Mouse (Mus musculus): ENCODE results near the gene Itih4. TPM values are rescaled to one million over a fixed set of nuclear protein-coding genes. Genes with fewer than 3 reads are reported as not detected.

Gene Itih4
- not detected in 2 replicates for polyA plus RNA-seq (2014; fragmentation: Nextera tagmentation; extraction: Ambion mirVana)

- H3K4me2 ChIP-seq (ENCODE audit: low read depth, low read length) = no peak within 1 kb of the TSS
- H3K4me1 ChIP-seq (ENCODE audit: control insufficient read depth, insufficient read depth, low read length) = no peaks in the 10 kb centered on the region
- no peaks in the 10 kb centered on the region for H3K27me3 ChIP-seq (ENCODE audit: control insufficient read depth, insufficient read depth, low read length)
- H3K9me3 ChIP-seq (replicated peaks; ENCODE audit: control insufficient read depth, low read length) = no peaks in the 10 kb centered on the region
- no peaks in the 10 kb centered on the region for H3K36me3 ChIP-seq (replicated peaks; ENCODE audit: control insufficient read depth, insufficient read depth, low read depth, low read length)
- no peak for ATAC-seq (replicated peaks; ENCODE audit: insufficient number of reproducible peaks, low FRiP score, low TSS enrichment, low read depth)
- no peak within 1 kb of the TSS for H3K27ac ChIP-seq (replicated peaks; ENCODE audit: low read depth, low read length)
- WGBS = 85% methylated on average over 3 of the region's 3 CpGs
- no peak within 1 kb of the TSS for H3K4me3 ChIP-seq (ENCODE audit: low read depth, low read length)
- no peak for DNase-seq (ENCODE audit: low spot score)
- H3K9ac ChIP-seq (replicated peaks; ENCODE audit: low read length) = no peak within 1 kb of the TSS
Measured at GRCm38 (mm10) chr14:30886204-30886603, at the start of gene Itih4. Gene Itih4 (plus strand): TSS chr14:30886476.

DNA sequence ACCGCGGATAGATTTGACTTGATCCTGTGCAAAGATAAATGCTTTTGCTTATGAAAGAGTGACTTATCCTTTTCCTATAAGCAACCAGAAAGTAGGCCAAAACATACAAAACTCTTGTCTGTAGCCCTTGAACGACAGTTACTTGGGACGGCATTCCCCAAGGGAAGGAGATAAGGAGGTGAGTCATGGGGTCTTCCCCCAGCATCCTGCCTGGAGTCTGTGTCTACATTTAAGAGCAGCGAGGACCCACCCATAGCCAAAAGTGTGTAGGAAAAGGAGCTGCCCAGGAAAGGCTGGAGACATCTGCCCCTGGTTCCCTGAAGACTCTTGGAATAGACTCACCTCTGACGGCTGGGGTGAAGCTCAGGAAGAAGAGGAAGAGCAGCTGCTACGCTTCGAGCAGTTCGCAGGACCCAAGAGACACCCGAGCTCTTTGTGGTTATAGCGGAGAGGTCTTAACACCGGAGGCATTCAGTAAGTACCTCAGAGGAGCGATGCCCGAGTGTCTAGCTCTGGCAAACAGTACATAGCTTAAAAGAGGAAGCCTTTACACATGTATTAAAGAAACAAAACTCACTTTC lies 48.8 kb upstream of the Itih4 start:
- DNase-seq (ENCODE audit: low spot score) (no peak), ATAC-seq (replicated peaks; ENCODE audit: insufficient number of reproducible peaks, low FRiP score, low TSS enrichment, low read depth) (no peak)
- Histone ChIP-seq H3K27ac (replicated peaks; ENCODE audit: low read depth, low read length) (no peak overlapping the region), H3K4me1 (ENCODE audit: control insufficient read depth, insufficient read depth, low read length) (no peaks in the 10 kb centered on the region; the same call in 1 of the 2 replicates), H3K27me3 (ENCODE audit: control insufficient read depth, insufficient read depth, low read length) (no peaks in the 10 kb centered on the region), H3K9me3 (replicated peaks; ENCODE audit: control insufficient read depth, low read length) (no peaks in the 10 kb centered on the region), H3K9ac (replicated peaks; ENCODE audit: low read length) (no peak overlapping the region), H3K4me3 (ENCODE audit: low read depth, low read length) (no peak overlapping the region), H3K36me3 (replicated peaks; ENCODE audit: control insufficient read depth, insufficient read depth, low read depth, low read length) (no peaks in the 10 kb centered on the region), H3K4me2 (ENCODE audit: low read depth, low read length) (no peak overlapping the region)
- 88% methylated on average over 14 of the region's 14 CpGs for WGBS

GRCm38 (mm10) chr14:30843701-30844100 lies 42.6 kb upstream of the Itih4 start:
- H3K27ac ChIP-seq (replicated peaks; ENCODE audit: low read depth, low read length) = no peak overlapping the region
- H3K4me1 ChIP-seq (ENCODE audit: control insufficient read depth, insufficient read depth, low read length) = no peaks in the 10 kb centered on the region
- H3K36me3 ChIP-seq (replicated peaks; ENCODE audit: control insufficient read depth, insufficient read depth, low read depth, low read length) = no peaks in the 10 kb centered on the region
- no peak overlapping the region for H3K4me2 ChIP-seq (ENCODE audit: low read depth, low read length)
- no peaks in the 10 kb centered on the region for H3K9me3 ChIP-seq (replicated peaks; ENCODE audit: control insufficient read depth, low read length)
- no peaks in the 10 kb centered on the region for H3K27me3 ChIP-seq (ENCODE audit: control insufficient read depth, insufficient read depth, low read length)
- WGBS = 87% methylated on average over 3 of the region's 3 CpGs
- H3K4me3 ChIP-seq (ENCODE audit: low read depth, low read length) = no peak overlapping the region
- DNase-seq (ENCODE audit: low spot score) (no peak), ATAC-seq (replicated peaks; ENCODE audit: insufficient number of reproducible peaks, low FRiP score, low TSS enrichment, low read depth) (no peak)
- no peak overlapping the region for H3K9ac ChIP-seq (replicated peaks; ENCODE audit: low read length)

DNA sequence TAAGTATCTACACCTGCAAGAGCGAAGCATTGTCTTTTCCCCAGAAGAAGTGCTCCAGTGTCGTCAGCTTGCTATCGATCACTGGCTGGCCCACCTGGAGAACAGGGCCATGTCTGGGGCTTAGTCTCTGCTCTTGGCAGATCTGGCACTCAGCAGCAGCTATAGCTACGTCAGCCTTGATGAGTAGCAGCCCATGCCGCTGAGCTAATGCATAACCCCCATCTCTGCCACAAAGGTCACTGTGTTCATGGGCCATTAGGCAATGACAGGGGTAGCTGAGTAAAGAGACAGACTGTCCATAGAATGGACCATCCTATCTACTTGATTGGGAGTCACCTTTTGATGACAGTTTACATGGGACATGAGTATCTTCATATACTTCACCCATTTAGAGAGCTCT lies 35.8 kb upstream of the Itih4 start:
- H3K4me1 ChIP-seq (ENCODE audit: control insufficient read depth, insufficient read depth, low read length) = no peaks in the 10 kb centered on the region

DNA sequence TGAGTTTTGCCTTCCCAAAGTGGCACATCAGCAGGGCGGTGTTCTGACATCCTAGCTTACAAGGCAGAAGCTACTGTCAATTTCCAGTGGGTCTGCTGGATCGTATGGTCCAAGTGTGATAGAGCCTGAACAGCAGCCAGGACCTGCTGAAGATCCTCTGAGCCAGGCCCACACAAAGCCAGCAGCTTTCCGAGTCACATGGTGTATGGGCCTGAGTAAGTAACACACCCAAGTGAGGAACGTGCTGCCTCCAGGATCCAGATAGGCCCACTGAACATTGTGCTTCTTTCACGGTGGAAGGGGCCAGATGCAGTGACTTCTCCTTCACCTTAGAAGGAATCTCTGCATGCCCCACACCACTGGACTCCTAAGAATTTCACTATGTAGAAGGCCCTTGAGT lies 34.0 kb upstream of the Itih4 start:
- no peak for DNase-seq (ENCODE audit: low spot score)
- no peaks in the 10 kb centered on the region for H3K9me3 ChIP-seq (replicated peaks; ENCODE audit: control insufficient read depth, low read length)
- H3K4me2 ChIP-seq (ENCODE audit: low read depth, low read length) = no peak overlapping the region
- H3K27ac ChIP-seq (replicated peaks; ENCODE audit: low read depth, low read length) = no peak overlapping the region
- no peak overlapping the region for H3K4me3 ChIP-seq (ENCODE audit: low read depth, low read length)
- WGBS = 94% methylated on average over 5 of the region's 5 CpGs
- no peaks in the 10 kb centered on the region for H3K4me1 ChIP-seq (ENCODE audit: control insufficient read depth, insufficient read depth, low read length)
- no peak overlapping the region for H3K9ac ChIP-seq (replicated peaks; ENCODE audit: low read length)
- no peak for ATAC-seq (replicated peaks; ENCODE audit: insufficient number of reproducible peaks, low FRiP score, low TSS enrichment, low read depth)
- H3K27me3 ChIP-seq (ENCODE audit: control insufficient read depth, insufficient read depth, low read length) = no peaks in the 10 kb centered on the region
- no peaks in the 10 kb centered on the region for H3K36me3 ChIP-seq (replicated peaks; ENCODE audit: control insufficient read depth, insufficient read depth, low read depth, low read length)

More for the DNA sequence above, 35.8 kb upstream of the Itih4 start:
- Histone ChIP-seq H3K27ac (replicated peaks; ENCODE audit: low read depth, low read length) (no peak overlapping the region), H3K36me3 (replicated peaks; ENCODE audit: control insufficient read depth, insufficient read depth, low read depth, low read length) (no peaks in the 10 kb centered on the region), H3K27me3 (ENCODE audit: control insufficient read depth, insufficient read depth, low read length) (no peaks in the 10 kb centered on the region), H3K4me2 (ENCODE audit: low read depth, low read length) (no peak overlapping the region), H3K9me3 (replicated peaks; ENCODE audit: control insufficient read depth, low read length) (no peaks in the 10 kb centered on the region), H3K4me3 (ENCODE audit: low read depth, low read length) (no peak overlapping the region), H3K9ac (replicated peaks; ENCODE audit: low read length) (no peak overlapping the region)
- 88% methylated on average over 5 of the region's 5 CpGs for WGBS
- ATAC-seq (replicated peaks; ENCODE audit: insufficient number of reproducible peaks, low FRiP score, low TSS enrichment, low read depth) = no peak
- DNase-seq (ENCODE audit: low spot score) = no peak

DNA sequence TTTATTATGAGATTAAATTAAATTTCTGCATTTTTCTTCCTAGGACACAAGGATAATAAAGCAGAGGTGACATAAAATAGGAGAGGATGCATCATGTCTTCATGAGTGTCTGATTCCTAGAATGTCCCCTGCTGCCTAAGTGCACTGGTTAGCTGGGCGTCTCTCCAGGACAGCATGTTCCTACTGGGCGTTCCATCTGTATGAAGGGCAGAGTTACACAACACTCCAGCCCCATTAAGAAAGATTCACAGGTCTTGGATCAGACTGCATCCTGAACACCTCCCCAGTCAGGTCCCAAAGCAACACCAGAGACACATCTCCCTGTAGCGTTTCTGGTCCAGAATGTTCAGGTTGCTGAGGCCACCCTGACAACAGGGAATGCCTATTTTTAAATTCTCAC lies 31.0 kb upstream of the Itih4 start:
- H3K4me1 ChIP-seq (ENCODE audit: control insufficient read depth, insufficient read depth, low read length) = no peaks in the 10 kb centered on the region
- H3K27ac ChIP-seq (replicated peaks; ENCODE audit: low read depth, low read length) = no peak overlapping the region
- no peak overlapping the region for H3K4me2 ChIP-seq (ENCODE audit: low read depth, low read length)
- no peaks in the 10 kb centered on the region for H3K27me3 ChIP-seq (ENCODE audit: control insufficient read depth, insufficient read depth, low read length)
- ATAC-seq (replicated peaks; ENCODE audit: insufficient number of reproducible peaks, low FRiP score, low TSS enrichment, low read depth) (no peak), DNase-seq (ENCODE audit: low spot score) (no peak)
- 86% methylated on average over 3 of the region's 3 CpGs for WGBS
- H3K9me3 ChIP-seq (replicated peaks; ENCODE audit: control insufficient read depth, low read length) = no peaks in the 10 kb centered on the region
- no peak overlapping the region for H3K4me3 ChIP-seq (ENCODE audit: low read depth, low read length)
- no peak overlapping the region for H3K9ac ChIP-seq (replicated peaks; ENCODE audit: low read length)
- no peaks in the 10 kb centered on the region for H3K36me3 ChIP-seq (replicated peaks; ENCODE audit: control insufficient read depth, insufficient read depth, low read depth, low read length)

- Histone ChIP-seq H3K4me2 (ENCODE audit: low read depth, low read length) (no peak overlapping the region), H3K27me3 (ENCODE audit: control insufficient read depth, insufficient read depth, low read length) (no peaks in the 10 kb centered on the region), H3K27ac (replicated peaks; ENCODE audit: low read depth, low read length) (no peak overlapping the region), H3K9ac (replicated peaks; ENCODE audit: low read length) (no peak overlapping the region), H3K9me3 (replicated peaks; ENCODE audit: control insufficient read depth, low read length) (no peaks in the 10 kb centered on the region), H3K36me3 (replicated peaks; ENCODE audit: control insufficient read depth, insufficient read depth, low read depth, low read length) (no peaks in the 10 kb centered on the region), H3K4me3 (ENCODE audit: low read depth, low read length) (no peak overlapping the region), H3K4me1 (ENCODE audit: control insufficient read depth, insufficient read depth, low read length) (no peaks in the 10 kb centered on the region)
- WGBS = 82% methylated on average over 10 of the region's 10 CpGs
- ATAC-seq (replicated peaks; ENCODE audit: insufficient number of reproducible peaks, low FRiP score, low TSS enrichment, low read depth) (no peak), DNase-seq (ENCODE audit: low spot score) (no peak)
Measured at GRCm38 (mm10) chr14:30856885-30857507, 29.3 kb upstream of the Itih4 start.

GRCm38 (mm10) chr14:30857990-30858389 lies 28.3 kb upstream of the Itih4 start:
- no peaks in the 10 kb centered on the region for H3K27me3 ChIP-seq (ENCODE audit: control insufficient read depth, insufficient read depth, low read length)

More at GRCm38 (mm10) chr14:30857990-30858389, 28.3 kb upstream of the Itih4 start:
- ATAC-seq (replicated peaks; ENCODE audit: insufficient number of reproducible peaks, low FRiP score, low TSS enrichment, low read depth) (no peak), DNase-seq (ENCODE audit: low spot score) (no peak)
- 77% methylated on average over 4 of the region's 4 CpGs for WGBS
- H3K9me3 ChIP-seq (replicated peaks; ENCODE audit: control insufficient read depth, low read length) = no peaks in the 10 kb centered on the region
- H3K4me2 ChIP-seq (ENCODE audit: low read depth, low read length) = no peak overlapping the region
- H3K9ac ChIP-seq (replicated peaks; ENCODE audit: low read length) = no peak overlapping the region
- no peak overlapping the region for H3K27ac ChIP-seq (replicated peaks; ENCODE audit: low read depth, low read length)
- no peak overlapping the region for H3K4me3 ChIP-seq (ENCODE audit: low read depth, low read length)
- H3K4me1 ChIP-seq (ENCODE audit: control insufficient read depth, insufficient read depth, low read length) = no peaks in the 10 kb centered on the region
- no peaks in the 10 kb centered on the region for H3K36me3 ChIP-seq (replicated peaks; ENCODE audit: control insufficient read depth, insufficient read depth, low read depth, low read length)
